Mouse (Mus musculus) gastrocnemius, postnatal 4 days (tissue): ENCODE measurements around the gene Ank. TPM values are rescaled to one million over a fixed set of nuclear protein-coding genes. Genes with fewer than 3 reads are reported as not detected.

Experiments
- DNase-seq, 2 experiments: peaks; one replicate each; pipeline ENCODE4 v3.0.0; 2021 to 2022; ENCODE audit warnings: low spot score in 2 of 2, mixed read lengths in 2 of 2
- total RNA-seq, 2 experiments: library from RNA; stranded (reverse); gene quantifications; 2 replicates each; pipeline ENCODE4 v1.2.3; 2021

Ank gene
- total RNA-seq, 2 experiments from 2014 or later, result 21.5 to 26.0 TPM

DNA sequence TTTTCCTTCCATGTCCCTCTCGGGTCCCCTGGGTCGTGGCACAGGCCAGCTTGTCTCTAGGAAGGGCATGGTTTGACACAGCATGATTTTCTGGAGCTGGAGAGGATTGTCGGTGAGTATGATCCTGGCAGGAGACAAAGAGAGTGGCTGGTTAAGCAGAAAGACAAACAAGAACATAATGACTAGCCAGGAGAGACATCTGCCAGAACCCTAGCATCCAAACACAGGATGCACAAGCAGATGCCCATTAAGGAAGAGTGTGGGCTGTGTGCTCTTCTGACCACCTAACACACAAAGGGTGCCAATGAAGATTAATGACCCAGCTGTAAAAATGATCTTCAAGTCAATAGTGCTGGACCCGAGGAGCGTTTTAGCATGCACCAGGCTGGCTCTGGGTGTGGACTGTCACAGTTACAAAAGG, 29.5 kb downstream of the Ank start:
- no peak for DNase-seq

DNA sequence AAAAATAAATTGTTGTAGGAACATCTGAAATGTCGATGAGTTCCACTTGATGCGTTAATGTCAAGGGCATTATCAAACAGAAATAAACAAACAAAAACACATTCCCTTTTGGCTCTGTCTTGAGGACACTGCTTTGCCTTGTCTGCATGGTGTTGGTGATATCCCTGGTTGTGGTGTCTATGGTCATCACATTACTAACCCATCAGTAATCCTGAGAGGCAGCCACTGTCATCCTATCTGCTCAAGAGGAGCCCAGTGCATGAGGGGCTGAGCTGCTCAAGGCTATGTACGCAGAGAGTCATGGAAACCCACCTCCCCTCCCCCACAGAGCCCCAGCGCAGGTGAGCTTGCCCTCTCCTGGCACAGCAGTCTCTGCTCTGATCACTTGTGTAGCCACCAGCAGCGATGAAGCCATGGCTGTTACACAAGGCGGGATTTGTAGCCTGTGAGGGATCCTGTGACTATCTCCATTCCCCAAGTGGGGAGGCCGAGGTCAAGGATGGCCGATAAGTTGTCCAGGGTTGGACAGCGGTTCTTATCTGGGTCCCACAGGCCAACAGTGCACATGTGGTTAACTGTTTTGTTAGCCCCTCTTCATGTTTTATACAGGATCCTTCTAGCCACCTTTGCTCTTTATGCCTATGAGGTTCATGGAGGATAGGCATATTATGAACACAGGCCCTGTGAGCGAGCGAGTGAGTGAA, 30.3 kb downstream of the Ank start:
- DNase-seq, result no peak

DNA sequence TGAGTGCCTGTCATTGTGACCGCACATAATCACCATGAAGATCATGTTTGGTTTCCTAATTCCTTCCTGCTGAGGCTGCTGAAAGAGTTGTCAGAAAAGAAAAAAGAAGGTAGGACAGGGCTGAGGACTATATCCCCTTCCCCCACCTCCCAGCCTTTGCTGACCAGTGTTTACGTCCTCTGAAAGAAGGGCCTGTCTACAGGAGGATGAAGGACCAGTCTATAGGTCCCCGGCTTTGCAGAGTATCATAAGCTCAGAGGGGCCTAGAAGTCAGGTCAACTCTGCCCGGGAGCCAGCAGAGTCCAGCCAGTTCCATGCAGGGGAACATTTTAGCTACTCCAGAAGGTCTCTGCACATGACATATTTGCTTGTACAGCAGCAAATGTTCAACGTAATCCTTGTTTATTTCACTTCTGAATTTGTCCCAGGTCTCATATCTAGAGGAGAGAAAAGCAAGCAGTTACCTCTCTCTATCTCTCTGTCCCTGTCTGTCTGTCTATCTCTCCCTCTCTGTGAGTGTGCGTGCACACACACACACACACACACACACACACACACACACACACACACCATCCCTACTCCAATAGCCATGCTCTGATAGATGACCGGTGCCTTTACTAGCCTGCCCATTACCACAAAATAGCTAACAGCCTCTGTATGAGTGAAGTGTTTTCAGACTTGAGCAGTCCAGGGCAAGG, 31.0 kb downstream of the Ank start:
- DNase-seq, result no peak

DNA sequence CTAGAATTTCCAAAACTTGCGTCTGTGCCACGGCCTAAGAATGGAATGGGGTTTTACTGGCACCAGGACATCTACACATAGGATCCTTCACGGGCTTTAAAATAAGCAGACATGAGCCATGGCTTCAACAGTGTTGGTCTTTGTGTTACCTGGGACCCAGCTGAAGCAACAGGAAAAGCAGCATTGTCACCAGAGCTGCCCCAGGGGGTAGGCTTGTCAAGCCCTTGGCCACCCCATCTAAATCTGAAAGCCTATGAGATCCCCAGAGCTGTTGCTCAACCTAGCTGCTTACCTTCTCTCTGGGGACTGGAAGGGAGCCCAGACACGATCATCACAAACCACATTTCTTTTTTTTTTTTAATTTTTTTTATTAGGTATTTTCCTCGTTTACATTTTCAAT, 31.6 kb downstream of the Ank start:
- no peak for DNase-seq

DNA sequence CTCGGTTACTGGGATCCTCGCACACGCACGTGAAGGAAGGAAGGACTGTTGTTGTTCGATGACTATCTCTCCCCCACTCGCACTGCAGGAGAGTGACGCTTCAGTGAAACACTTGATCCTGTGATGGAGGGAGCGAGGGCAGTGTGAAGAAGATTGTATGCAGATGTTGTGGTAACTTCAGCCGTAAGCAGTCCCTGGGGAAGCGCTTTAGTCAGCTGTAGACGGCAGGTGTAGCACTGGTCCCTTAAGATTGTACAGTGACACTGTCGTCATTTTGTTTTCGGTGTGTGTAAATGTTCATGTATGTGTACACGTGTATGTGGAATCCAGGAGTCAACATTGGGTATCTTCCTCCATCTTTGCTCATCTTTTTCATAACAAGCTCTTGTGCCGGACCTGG, 33.9 kb downstream of the Ank start:
- DNase-seq, result no peak

DNA sequence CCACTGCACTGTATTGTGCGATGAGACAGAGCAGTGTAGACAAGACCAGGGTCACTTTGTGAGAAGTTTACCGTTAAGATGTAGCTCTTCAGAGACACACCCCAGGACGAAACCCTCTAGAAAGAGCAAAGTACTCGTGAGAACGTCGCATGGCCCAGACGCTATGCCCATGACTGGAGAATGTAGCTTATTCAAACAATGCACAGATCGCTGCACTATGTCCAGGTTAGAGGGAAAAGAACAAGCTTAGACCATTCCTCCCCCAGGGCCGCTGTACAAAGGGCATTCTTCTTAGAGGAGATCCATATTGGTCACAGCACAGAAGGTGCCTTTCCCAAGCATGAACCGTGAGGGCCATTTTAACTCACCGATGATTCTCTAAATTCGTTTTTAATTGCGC, 35.9 kb downstream of the Ank start:
- DNase-seq, result no peak

DNA sequence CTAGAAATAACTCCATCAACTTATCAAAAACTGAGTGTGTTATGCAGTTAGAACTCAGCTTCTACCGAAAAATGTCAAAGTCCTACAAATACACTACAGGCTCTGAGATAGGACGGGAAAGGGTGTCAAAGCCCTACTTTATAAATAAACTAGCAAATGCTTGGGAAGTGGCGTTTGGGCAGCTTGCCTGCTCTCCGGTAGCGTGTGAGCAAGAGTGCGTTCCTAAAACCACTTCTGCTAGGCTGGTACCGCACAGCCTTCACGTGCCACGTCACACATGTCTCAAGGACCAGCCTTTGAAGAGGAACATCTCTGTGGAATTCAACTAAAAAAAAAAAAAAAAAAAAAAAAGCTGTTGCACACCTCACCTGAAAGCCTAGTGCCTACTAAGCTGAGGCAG, 36.7 kb downstream of the Ank start:
- no peak for DNase-seq

DNA sequence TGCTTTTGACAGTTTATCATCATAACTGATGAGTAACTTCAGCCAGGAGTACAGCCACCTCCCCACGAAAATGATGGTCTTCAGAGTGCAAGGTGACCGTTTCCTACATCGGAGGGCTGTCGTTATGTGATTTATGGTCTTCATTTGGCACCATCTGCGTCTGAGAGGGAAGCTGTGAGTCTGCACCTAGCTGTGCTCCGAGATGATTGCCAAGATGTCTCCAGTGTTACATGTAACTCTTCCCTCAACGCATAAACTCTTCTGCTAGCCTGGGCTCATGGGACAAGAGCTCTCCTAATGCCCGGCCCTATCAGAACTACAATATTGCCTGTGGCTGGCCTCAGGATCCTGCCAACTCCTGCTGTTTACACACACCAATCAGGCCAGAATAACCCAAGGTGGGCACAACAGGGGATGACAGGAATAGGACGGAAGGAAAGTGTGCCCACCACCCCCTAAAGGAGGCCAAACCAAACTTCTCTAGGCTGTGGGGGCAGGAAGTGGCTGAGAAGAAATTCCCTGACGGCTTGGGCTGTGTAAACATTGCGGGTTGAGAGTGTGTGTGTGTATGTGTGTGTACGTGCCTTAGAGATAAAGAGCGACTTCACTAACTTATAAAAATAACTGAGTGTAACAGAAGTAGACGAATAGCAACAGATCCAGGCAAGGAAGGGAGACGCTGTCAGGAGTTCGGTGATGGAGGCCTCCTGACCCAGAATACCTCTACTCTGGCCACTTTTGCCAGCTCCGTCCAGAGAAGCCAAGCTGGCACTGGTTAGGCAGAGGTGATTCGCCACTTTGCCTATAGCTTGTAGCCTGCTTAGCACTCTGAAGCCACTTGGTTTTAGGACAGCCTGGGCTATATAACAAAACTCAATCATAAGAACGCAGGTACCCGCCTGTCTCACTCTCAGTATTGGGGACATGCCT, 37.6 kb downstream of the Ank start:
- DNase-seq, result no peak

DNA sequence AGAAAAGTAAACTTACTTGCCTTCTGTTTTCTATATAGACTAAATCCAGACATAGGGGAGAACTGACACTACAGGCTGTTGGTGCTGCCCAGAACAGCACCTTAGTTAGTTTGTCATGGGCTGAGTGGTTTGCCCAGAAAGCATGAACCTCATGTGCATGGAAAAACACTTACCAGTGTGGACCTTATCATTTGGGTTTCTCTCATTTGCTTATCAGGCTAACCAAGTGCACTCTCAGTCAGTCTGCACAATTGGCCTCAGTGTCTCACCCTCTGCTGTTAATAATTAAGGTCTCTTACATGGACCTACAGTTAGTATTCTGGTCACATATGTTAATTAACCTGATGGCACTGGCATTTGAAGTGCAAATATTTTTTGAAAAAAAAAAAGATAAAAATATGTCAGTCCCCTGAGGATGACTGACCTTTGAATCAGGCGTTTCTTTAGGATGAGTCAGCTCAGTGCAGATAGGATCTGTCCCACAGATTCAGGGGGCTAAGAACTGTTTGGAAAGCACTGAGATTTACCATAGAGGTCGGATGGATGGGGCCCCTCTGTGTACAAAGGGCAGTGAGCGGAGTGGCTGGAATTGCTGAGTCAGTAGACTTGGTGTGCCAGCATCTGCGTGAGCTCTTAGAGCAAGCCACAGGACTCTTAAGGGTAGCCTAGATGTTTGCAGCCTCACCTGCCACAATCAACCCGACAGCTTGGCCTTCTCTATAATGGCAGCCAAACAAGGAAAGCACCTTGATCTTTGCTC, 39.8 kb downstream of the Ank start:
- no peak for DNase-seq

DNA sequence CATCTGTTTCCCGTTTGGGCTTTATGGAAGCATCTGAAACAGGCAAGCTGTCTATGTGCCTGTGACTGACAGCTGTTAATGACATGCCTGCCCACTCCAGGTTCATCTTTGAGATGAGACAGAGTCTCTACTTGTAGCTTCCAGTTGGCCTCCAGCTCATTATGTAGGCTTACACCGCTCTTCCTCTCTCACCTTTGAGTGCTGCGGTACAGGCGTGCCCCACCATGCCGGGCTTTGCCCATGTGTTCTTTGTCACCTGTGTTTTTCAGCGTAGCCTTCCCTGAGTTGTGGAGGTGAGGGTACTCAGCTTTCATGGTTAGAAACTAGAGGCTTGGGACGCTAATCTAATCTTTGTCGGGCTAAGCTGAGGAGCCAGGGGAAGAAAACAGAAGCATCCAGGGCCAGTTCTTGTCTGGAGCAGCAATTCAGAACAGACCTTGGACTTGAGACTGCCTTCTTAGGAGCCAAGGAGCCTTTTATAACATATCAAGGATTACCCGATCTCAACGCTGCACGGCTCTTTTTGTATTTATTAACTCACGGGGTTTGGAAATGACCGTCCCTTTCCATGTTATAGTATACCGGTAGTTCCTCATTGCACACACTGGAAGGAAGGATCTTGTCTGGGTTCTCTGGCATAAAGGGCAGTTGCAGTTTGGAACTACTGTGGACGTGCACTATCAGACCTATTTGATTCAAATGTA, 40.6 kb downstream of the Ank start:
- DNase-seq, result no peak

DNA sequence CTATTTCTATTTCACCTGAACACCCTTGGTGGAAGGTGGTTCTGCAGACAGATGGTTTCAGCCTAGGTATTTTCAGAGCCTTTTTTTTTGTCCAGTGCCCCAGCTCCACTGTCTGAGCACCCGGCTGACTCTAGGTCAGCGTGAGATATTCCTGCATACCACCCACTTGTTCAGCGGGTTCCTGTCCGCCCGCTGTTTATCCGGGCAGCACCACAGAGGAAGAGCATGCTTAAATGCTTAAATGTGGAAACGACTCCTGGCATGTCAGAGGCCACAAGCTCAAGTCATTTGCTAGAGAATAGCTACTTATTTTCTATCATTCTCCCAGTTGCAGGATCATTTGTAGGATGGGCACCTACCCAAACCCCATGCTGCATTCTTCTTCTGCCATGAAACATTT, 41.7 kb downstream of the Ank start:
- no peak for DNase-seq

DNA sequence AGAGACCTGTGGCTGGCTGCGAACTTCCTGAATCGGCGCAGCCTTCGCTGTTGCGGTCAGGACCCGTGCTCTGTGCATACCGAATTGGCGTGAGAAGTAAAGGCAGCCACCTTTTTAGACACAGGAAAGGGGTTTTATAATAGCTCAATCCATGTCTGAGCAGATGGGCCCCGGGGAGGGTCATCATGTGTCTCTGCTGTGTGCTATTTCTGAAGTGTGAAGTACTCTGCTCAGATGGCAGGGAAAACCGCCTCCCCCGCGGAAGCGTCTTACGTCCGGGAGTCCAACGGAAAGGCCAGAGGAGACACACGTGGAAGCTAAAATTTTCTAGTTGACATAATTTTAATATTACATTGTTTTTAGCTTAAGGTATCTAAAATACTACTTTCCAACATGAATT, 42.5 kb downstream of the Ank start:
- DNase-seq, result no peak

DNA sequence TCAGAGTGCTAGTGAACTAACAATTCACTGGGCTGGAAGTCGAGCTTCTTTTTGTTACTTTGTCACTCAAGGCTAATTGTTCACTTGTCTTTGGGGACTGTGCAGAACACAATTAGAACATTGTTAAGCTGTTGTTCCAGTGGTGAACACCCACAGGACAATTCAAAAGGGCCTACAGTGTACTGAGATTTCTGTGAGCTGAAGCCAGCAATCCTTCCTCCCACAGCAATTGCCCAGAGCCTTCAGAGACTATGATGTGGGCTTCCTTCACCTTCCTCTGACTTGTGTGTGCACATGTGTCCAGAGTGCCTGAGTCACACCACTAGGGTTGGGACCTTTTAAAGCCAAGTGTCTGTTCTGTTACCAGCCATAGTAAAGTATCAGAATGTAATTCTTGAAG, 50.5 kb downstream of the Ank start:
- no peak for DNase-seq

DNA sequence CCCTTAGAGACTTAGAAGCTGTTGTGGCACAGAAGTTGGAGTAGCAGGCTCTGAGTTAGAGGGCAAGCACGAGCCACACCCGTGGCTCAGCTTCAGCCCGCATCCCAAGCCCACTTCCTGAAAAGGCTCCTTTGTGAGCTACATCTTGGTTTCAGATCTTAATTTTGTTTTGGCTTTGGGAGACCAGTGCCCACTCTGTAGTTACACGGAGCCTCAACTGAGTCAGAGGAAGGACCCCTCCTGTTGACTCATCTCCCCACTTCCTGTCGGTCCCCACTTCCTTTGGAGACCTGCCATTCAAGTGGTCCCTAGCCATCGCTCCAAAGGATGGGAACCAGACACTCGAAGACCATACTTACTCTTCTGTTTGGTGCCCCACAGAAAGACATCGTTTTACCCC, 51.5 kb downstream of the Ank start:
- no peak for DNase-seq

DNA sequence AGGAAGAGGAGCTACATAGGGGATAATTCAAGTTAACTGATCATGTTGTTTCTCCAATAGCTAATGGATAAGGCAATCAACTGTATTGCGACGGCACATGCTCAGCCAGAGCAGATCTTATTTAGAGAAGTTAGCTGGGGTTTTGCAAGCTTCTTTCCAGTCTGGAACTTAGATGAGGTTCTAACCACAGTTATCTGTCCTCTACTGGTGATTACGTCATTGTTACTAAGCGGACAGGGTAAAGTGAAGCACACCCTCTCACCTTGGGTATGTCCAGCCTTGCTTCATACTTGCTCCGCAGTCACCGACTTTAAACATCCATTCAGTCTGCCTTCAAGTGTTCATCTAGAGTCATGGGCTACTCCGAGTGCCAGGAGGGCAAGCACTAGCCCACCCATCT, 53.4 kb downstream of the Ank start:
- no peak for DNase-seq

DNA sequence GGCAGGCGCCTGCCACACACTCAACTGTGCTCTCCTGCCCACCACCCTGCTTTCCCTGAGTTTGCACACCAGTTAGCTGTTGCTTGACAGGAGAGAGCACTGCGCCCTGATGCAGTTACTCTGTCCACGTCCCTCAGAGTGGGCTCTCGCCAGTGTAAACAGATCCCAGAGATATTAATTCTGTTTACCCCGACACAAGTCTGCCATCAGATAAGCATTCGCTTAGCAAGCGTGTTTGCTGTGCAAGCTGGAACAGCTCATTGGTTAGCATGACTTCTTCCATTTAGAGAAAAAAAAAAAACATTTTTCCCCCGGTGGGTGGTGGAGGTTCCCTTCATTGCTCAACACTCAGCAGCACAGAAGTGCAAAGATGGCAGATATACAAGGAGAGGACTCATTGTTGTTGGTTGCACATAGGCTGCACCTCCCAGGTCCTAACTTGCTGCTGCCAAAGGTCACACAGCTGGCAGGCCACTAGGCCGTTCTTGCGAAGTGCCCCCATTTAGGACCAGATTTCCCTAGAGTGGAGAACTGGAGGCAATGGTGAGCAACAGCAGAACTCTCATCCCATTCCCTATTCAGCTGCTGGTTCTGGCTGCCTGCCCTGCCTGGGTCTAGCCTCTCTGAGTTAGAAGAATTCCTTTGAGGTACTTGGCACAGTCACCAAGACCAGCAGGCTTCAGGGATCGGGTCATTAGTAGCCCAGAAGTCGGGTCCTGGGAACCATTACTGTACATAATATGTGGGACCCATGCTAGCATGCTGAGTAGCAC, 58.9 kb downstream of the Ank start:
- peak in 1 of 2 experiments; percentile 38 for DNase-seq

DNA sequence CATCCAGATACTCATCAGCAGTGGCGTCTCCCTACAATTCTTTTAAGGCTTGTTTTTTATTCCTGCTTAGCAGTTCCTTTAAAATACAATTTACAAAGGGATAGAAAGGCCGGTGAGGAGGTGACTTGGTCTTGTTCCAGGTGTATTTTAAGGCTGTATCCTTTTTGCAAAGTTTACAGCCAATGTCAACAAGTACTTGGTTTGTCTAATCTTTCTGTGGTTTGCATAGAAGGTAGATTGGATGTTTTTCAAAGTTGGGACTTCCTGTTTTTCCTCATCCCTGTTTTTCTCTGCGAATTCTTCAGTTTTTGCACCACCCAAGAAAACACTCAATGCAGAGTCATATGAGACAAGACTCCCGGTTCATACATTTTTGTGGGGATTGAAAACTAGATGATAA, 62.4 kb downstream of the Ank start:
- DNase-seq, result no peak

DNA sequence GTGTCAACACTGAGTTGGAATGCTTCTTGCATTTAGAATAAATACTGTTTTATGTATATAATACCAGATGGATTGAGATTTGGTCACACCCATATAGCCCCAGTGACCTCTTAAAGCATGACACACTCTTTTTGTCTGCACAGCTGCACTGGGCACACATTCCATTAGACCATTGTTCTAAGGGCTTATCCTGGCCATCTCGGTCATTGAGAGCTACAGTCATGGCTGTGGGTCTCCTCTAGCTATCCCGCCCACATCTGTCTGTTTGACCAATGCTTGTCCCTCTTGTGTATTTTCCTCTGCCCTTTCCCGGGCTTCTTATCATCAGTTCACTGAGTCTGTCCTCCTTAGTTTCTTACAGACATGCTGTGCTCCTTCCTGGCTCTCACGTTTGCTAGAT, 63.5 kb downstream of the Ank start:
- DNase-seq, result no peak

DNA sequence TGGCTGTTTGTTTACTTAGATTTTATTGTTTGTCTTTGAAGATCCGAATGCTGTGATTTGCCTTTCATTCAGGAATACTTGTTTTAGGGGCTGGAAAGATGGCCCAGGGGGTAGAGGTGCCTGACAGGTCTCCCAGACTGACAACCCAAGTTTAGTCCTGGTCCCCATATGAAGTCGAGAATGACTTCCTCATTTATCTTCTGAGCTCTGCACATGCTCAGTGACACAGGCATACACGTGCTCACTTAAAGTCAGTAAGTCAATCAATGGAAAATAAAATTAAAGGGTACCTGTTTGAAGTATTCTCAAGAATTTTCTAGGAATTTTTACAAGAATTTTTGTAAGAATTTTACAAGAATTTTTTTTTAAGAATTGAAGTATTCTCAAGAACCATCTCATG, 66.6 kb downstream of the Ank start:
- no peak for DNase-seq

DNA sequence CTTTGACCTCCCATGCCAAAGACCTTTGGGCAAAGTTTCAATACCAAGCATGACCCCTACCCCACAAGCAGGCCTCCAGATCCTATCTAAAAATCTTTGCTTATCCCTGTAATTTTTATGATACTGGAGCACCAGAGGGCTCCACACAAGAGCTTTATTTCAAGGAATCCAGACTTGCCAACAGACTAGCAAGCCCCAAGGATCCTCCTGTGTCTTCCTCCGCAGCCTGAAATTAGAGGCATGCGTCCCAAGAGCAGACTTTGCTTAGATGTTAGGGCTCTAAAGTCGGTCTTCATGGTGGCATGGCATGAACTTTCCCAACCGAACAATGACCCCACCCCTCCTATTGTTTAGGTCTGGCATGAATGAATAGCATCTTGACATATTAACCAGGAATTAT, 69.2 kb downstream of the Ank start:
- DNase-seq, result no peak
